Mouse (Mus musculus) heart, embryonic 16.5 days (tissue): ENCODE measurements around the gene Mvp. TPM values are rescaled to one million over a fixed set of nuclear protein-coding genes. Genes with fewer than 3 reads are reported as not detected.
A peak's percentile ranks its signal among the peaks of the same experiment; 100 is the strongest.

Experiments used
- ATAC-seq: fragments of 200-750 bp; cut with Nextera tagmentation; replicated peaks from 2 replicates; pipeline ENCODE4 v1.8.0; 2017; ENCODE audit warnings: moderate number of reproducible peaks; ENCODE audit not compliant: insufficient read depth, low FRiP score; ENCODE audit errors: extremely low read depth
- H3K27ac ChIP-seq: fragments of 300-500 bp; sonication (generic); 2 replicates; pipeline ENCODE4 v1.5.1; 2014; ENCODE audit warnings: mild to moderate bottlenecking, low read length, control low read depth, moderate library complexity
- H3K27me3 ChIP-seq: fragments of 300-500 bp; sonication (generic); 2 replicates; pipeline ENCODE4 v1.6.1; 2014; ENCODE audit warnings: low read length, mixed read lengths; ENCODE audit not compliant: control insufficient read depth, insufficient read depth
- H3K36me3 ChIP-seq: fragments of 300-500 bp; sonication (generic); 2 replicates; pipeline ENCODE4 v1.6.1; 2014; ENCODE audit not compliant: control insufficient read depth, insufficient read depth
- H3K4me1 ChIP-seq: fragments of 300-500 bp; sonication (generic); 2 replicates; pipeline ENCODE4 v1.6.1; 2014; ENCODE audit warnings: low read length, mixed read lengths; ENCODE audit not compliant: control insufficient read depth, insufficient read depth
- H3K4me2 ChIP-seq: fragments of 300-500 bp; sonication (generic); 2 replicates; pipeline ENCODE4 v1.6.1; 2014; ENCODE audit warnings: low read depth, mild to moderate bottlenecking, control low read depth, low read length
- H3K4me3 ChIP-seq: fragments of 300-500 bp; sonication (generic); 2 replicates; pipeline ENCODE4 v1.5.1; 2014; ENCODE audit warnings: mild to moderate bottlenecking, control low read depth, low read length
- H3K9ac ChIP-seq: fragments of 300-500 bp; sonication (generic); 2 replicates; pipeline ENCODE4 v1.6.1; 2014; ENCODE audit warnings: low read length, control low read depth
- H3K9me3 ChIP-seq: fragments of 300-500 bp; sonication (generic); replicated peaks from 2 replicates; pipeline ENCODE4 v1.6.1; 2016; ENCODE audit warnings: low read length; ENCODE audit not compliant: control insufficient read depth
- WGBS: fragments of 180-500 bp; shearing (Covaris S2); extraction: QIAGEN DNeasy Blood & Tissue Kit; methylation state at CpG from one replicate; pipeline ENCODE4 v1.1.7; 2014; 5-methylcytosine and 5-hydroxymethylcytosine counted together
- polyA plus RNA-seq: library from polyadenylated mRNA; unstranded; fragments of >200 nt; fragmentation: Nextera tagmentation; extraction: Ambion mirVana; gene quantifications from 2 replicates; pipeline ENCODE4 v1.2.1, GENCODE M21; 2015

Mvp gene
- polyA plus RNA-seq, 1 experiment from 2014 or later, result 20.6 TPM

DNA sequence TGATC lies 1.9 kb upstream of the Mvp start, which contains the start of gene Pagr1b:
Gene Pagr1b, minus strand, starts transcription at position 4 of the 5 bp plus-strand sequence.
- Histone ChIP-seq H3K4me1 (peaks cover 44% of the 10 kb centered on the region), H3K36me3 (peaks cover 11% of the 10 kb centered on the region; the same call in 1 of the 2 replicates), H3K9me3 (no peaks in the 10 kb centered on the region), H3K9ac (peak within 1 kb of the TSS; percentile 96), H3K4me3 (peak within 1 kb of the TSS; percentile 89), H3K27ac (peak within 1 kb of the TSS; percentile 99), H3K4me2 (peak within 1 kb of the TSS; percentile 83), H3K27me3 (no peaks in the 10 kb centered on the region)
- no peak for ATAC-seq

DNA sequence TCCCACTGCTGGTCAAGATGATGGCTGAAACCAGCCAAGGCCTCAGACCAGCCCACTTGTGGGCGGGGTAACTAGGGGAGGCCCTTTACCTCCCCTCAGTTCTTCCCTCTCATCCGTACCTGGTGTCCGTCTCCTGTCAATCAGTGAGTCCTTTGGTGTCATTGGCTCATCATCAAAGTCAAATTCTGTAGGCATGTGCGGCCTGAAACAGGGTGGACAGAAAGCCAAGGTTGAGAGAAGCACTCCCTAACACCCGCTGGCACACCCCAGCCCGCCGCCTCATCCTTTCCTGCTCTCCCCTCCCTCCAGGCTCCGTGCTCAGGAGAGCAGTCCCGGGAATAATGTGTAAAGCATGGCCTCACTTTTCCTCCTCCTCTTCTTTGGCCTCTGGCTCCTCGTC lies 1.7 kb upstream of the Mvp start:
- Histone ChIP-seq H3K36me3 (peaks cover 11% of the 10 kb centered on the region; the same call in 1 of the 2 replicates), H3K4me1 (peaks cover 42% of the 10 kb centered on the region)
- peak; percentile 12; the same call in 1 of the 2 replicates for ATAC-seq

DNA sequence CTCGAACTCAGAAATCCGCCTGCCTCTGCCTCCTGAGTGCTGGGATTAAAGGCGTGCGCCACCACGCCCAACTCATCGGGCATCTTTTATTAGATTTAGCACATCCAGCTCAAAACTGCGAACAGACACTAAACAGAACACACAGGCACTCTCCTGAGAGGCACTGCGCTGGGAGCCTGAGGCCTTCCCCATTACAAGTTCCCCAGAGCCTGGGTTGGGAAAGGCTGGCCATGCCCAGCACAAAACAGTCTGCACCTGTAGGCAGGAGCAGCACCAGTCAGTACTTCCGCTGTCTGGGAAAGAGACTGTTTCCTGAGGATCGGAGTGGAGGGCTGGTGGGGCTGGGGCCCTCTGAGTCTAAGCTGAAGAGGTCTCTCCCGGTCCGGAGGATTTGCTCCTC lies 572 bp upstream of the Mvp start:
- Histone ChIP-seq H3K27me3 (no peaks in the 10 kb centered on the region), H3K36me3 (peaks cover 11% of the 10 kb centered on the region; the same call in 1 of the 2 replicates), H3K9ac (no peak overlapping the region), H3K9me3 (no peaks in the 10 kb centered on the region), H3K27ac (no peak overlapping the region; the same call in 1 of the 2 replicates), H3K4me3 (no peak overlapping the region), H3K4me1 (peaks cover 33% of the 10 kb centered on the region), H3K4me2 (peak overlapping the region; percentile 83)
- ATAC-seq, result no peak
- 90% methylated on average over 12 of the region's 12 CpGs for WGBS

More for the DNA sequence above, 1.7 kb upstream of the Mvp start:
- peak overlapping the region; percentile 83 for H3K4me2 ChIP-seq
- H3K9ac ChIP-seq, result peak overlapping the region; percentile 96
- no peaks in the 10 kb centered on the region for H3K27me3 ChIP-seq
- peak overlapping the region; percentile 99 for H3K27ac ChIP-seq
- 1% methylated on average over 10 of the region's 10 CpGs for WGBS
- no peaks in the 10 kb centered on the region for H3K9me3 ChIP-seq
- peak overlapping the region; percentile 89 for H3K4me3 ChIP-seq

DNA sequence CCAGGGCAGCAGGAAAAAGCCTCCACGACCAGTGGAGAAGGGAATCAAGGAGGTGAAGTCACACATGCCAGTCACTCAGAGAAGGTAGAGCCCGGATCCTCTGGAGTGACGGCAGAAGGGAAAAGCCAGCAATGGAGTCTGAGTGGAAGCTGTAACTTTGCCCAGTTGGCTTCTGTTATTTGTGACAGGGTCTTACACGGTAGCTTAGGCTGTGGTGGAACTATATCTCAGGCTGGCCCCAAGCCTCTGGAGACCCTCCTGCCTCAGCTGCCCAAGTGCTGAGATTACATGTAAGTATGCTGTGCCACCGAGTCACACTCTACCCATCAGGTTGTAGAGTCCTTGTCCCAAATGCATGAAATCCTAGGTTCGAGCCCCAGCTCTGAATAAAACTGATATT lies 1.0 kb downstream of the Mvp start:
- peak overlapping the region; percentile 83; the same call in 1 of the 2 replicates for H3K4me2 ChIP-seq
- no peaks in the 10 kb centered on the region for H3K9me3 ChIP-seq
- no peak overlapping the region for H3K9ac ChIP-seq
- 88% methylated on average over 6 of the region's 6 CpGs for WGBS
- no peak overlapping the region for H3K27ac ChIP-seq
- peaks cover 11% of the 10 kb centered on the region; the same call in 1 of the 2 replicates for H3K36me3 ChIP-seq
- H3K4me1 ChIP-seq, result peaks cover 38% of the 10 kb centered on the region
- ATAC-seq, result no peak
- H3K4me3 ChIP-seq, result peak overlapping the region; percentile 72
- H3K27me3 ChIP-seq, result no peaks in the 10 kb centered on the region

DNA sequence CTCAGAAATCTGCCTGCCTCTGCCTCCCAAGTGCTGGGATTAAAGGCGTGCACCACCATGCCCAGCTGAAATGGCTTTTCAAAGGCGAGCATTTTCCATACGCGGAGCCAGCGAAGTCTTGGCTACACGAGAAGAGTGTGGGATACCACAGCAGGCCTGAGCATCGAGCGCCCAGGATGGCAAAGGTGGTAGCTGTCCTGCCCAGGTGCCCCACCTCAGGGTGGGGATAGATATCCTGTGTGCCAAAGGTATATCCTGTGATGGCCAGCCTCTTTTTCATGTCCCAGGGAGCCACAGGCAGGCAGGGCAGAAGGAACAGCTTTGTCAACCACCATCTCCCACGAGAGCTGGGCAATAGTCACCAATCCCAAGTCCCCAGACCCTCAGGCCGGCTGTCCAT lies 1.6 kb downstream of the Mvp start:
- Histone ChIP-seq H3K9me3 (no peaks in the 10 kb centered on the region), H3K4me2 (no peak overlapping the region)

DNA sequence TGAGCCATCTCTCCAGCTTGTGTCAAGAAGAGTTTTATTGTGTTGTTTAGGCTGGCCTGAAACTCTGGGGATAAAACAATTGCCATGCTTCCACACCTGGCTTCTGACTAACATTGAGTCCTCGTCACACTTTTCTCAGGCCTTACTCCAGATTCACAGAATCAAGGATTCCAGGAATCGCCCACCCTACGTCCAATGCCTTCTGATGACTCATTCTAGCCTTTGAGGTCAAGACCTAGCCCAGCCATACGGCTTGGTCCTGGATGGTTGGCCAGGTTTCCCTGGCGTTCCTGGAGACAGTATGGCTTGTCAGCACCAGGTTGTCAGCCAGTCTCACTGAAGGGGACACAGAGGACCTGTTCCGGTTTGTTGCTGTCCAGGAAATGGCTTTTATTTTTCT lies 2.0 kb downstream of the Mvp start:
- no peaks in the 10 kb centered on the region for H3K27me3 ChIP-seq
- no peak overlapping the region for H3K9ac ChIP-seq
- H3K4me2 ChIP-seq, result no peak overlapping the region
- no peak for ATAC-seq
- 72% methylated on average over 6 of the region's 6 CpGs for WGBS
- no peak overlapping the region for H3K4me3 ChIP-seq
- H3K9me3 ChIP-seq, result no peaks in the 10 kb centered on the region
- peaks cover 11% of the 10 kb centered on the region; the same call in 1 of the 2 replicates for H3K36me3 ChIP-seq
- H3K4me1 ChIP-seq, result peaks cover 34% of the 10 kb centered on the region
- H3K27ac ChIP-seq, result no peak overlapping the region

More for the DNA sequence above, 1.6 kb downstream of the Mvp start:
- H3K27me3 ChIP-seq, result no peaks in the 10 kb centered on the region
- peaks cover 39% of the 10 kb centered on the region for H3K4me1 ChIP-seq
- ATAC-seq, result no peak
- no peak overlapping the region for H3K4me3 ChIP-seq
- no peak overlapping the region for H3K27ac ChIP-seq
- 91% methylated on average over 10 of the region's 10 CpGs for WGBS
- no peak overlapping the region for H3K9ac ChIP-seq
- peaks cover 11% of the 10 kb centered on the region; the same call in 1 of the 2 replicates for H3K36me3 ChIP-seq

DNA sequence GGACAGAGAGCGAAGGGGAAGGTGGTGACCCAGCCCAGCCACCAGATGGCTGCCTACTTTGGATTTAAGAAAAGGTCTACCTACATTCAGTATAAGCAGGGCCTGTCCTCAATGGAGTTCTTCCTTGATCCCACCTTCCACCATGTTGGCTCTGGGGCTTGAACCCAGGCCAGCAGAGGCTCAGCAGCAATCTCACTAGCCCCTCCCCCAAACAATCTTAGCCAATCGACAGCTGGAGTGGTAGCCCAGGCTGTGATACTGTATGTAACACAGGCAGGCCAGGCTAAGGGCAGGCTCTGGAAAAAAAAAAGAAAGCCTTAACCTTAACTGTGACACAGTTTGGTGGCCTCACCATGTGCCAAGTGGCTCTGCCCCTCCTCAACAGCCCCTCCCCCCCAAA lies 2.7 kb downstream of the Mvp start:
- Histone ChIP-seq H3K4me2 (no peak overlapping the region), H3K27ac (no peak overlapping the region), H3K27me3 (no peaks in the 10 kb centered on the region), H3K9ac (no peak overlapping the region), H3K9me3 (no peaks in the 10 kb centered on the region), H3K4me1 (peaks cover 34% of the 10 kb centered on the region), H3K36me3 (peaks cover 11% of the 10 kb centered on the region; the same call in 1 of the 2 replicates), H3K4me3 (no peak overlapping the region)
- ATAC-seq, result no peak
- 64% methylated on average over 2 of the region's 2 CpGs for WGBS

DNA sequence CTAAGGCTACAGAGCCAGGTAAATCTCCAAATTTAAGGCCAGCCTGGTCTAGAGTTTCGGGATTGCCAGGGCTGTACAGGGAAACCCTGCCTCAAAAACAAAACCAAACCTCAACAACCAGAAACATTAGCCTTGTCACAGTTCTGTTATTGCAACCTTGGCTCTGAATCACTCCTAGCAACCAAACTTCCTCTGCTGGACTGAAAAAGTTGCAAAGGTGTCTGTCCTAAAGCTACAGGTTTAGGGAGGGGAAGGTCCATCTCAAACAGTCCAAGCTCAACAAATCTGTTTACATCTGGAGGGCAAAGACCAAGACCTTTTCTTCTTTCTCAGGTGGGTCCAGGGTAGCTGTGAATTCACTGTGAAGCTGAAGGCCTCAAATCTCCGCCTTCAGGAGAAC lies 3.4 kb downstream of the Mvp start:
- Histone ChIP-seq H3K4me1 (peaks cover 38% of the 10 kb centered on the region), H3K27me3 (no peaks in the 10 kb centered on the region), H3K36me3 (peaks cover 11% of the 10 kb centered on the region; the same call in 1 of the 2 replicates), H3K4me2 (no peak overlapping the region), H3K9me3 (no peaks in the 10 kb centered on the region), H3K27ac (no peak overlapping the region), H3K9ac (no peak overlapping the region), H3K4me3 (no peak overlapping the region)
- WGBS, result 89% methylated on average over 2 of the region's 2 CpGs
- ATAC-seq, result no peak

DNA sequence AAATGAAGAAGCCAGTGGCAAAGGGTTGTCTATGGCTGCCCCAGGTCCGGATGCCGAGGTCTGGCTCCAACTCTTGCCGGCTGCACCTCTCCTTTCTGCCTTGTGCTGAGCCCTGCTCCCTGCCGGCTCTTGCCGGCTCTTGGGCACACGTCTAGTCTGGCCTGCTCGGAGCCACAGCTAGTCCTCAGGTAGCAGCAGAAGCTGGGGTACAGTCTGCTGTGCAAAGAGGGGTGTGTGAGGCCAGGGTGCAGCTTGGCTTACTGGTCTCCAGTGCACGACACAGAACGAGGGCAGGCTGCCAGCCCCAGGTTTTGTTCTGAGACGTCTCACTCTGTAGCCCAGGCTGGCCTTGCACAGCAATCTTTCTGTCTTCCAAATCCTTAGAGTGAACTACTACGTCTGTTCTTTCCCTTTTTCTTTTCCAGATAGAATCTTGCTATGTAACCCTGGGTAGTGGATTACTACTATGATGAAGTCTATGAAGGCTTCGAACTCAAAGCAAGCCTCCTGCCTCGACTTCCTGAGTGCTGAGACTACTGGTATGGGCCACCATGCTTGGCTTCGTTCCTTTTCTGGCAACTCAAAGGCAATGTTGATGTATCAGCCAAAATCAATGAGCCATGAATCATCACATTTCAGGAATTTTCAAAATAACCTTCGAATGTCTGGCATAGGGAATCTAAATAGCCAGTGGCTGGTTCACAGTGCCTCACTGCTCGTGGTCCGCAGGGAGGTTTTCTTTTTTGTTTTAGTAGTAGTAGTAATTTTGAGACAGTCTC lies 4.9 kb downstream of the Mvp start:
- no peak overlapping the region for H3K4me3 ChIP-seq
- peaks cover 6% of the 10 kb centered on the region; the same call in 1 of the 2 replicates for H3K36me3 ChIP-seq
- H3K4me1 ChIP-seq, result peaks cover 26% of the 10 kb centered on the region
- no peaks in the 10 kb centered on the region for H3K27me3 ChIP-seq
- H3K9ac ChIP-seq, result no peak overlapping the region
- 79% methylated on average over 17 of the region's 17 CpGs for WGBS
- peak overlapping the region; percentile 74 for H3K27ac ChIP-seq
- ATAC-seq, result no peak
- no peaks in the 10 kb centered on the region for H3K9me3 ChIP-seq
- no peak overlapping the region for H3K4me2 ChIP-seq
